Mouse (Mus musculus) granulocyte monocyte progenitor cell, adult 5-6 weeks (primary cell): ENCODE measurements around the gene Dppa3. TPM values are rescaled to one million over a fixed set of nuclear protein-coding genes. Genes with fewer than 3 reads are reported as not detected.

Experiments
- ATAC-seq: replicated peaks from 2 replicates; pipeline ENCODE4 v1.8.0; 2016; ENCODE audit warnings: mild to moderate bottlenecking, moderate TSS enrichment, inconsistent platforms; ENCODE audit not compliant: poor library complexity, severe bottlenecking
- total RNA-seq, 2 experiments: library from RNA; stranded (forward) in 1 of 2; stranded (reverse) in 1 of 2; fragments of 200-712, 200-1000 nt in 1 of 2; fragments of >200 nt in 1 of 2; fragmentation: Nextera tagmentation in 1 of 2; gene quantifications; 2 replicates each; pipeline ENCODE4 v1.2.3; 2014 to 2017

The Dppa3 gene
- total RNA-seq, 2 experiments from 2014 or later = not detected

DNA sequence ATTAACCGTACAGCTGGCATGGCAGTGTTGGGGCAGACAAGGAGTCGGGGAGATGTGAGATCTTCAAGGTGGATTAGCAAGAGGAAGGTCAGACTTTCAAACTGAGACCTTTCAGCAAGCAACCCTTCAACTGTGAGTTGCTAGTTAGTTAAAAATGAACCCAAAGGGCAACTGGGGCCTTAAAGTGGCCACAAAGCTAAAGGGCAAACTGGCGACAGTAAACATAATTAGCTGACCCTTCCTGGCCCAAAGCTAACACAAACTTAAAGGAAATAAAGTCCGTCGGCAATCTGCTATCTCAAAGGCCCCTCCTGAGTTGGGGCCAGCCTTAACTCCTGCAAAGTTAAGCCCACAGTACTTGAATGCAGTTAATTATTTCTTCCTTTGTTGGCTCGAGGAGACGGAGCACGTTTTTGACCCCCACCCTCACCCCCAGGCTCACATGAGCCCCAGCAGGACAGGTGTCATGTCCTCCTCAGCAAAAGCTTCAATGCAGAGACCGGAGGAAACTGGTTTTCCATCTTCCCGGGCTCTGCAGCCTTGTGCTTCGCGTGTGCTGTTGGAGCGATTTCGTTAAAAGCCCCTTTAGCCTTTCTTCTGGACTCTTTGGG lies 37.5 kb downstream of the Dppa3 start:
- ATAC-seq = no peak

DNA sequence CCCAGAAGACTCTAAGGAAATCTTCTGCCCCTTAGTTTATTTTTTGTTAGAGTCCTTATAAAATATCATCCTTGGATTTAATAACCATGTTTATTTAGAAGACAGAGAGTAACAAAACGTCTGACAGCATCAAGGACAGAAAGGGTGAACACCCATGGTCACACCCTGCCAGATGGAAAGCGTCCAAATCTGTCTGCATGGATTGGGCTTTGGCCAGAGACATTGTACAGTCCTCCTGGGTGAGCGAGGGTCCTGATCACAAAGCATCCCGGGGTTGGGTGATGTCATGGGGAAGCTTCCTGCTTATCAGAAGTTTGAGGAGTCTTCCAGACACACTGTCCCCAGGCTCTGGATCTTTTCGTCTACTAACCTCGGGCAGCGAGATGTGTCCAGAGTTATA lies 39.7 kb downstream of the Dppa3 start:
- ATAC-seq = no peak

DNA sequence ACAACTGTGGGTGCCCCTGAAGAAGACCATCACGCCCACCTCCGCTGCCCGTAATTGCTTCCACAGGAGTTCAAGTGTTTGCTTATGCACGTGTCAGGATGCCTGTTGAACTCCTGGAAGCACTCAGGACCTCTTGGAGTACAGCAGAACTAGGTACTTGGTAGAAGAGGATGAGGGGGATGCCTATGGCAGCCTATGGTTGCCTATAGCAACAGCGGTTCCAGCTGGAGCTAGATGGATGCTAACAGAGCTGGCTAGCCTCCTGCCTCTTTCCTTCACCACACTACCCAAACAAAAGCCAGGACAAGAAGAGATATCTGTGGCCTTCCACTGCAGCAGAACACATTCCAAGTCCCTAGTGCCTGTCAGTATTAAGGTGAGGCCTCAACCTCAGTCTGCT lies 41.5 kb downstream of the Dppa3 start:
- no peak for ATAC-seq

DNA sequence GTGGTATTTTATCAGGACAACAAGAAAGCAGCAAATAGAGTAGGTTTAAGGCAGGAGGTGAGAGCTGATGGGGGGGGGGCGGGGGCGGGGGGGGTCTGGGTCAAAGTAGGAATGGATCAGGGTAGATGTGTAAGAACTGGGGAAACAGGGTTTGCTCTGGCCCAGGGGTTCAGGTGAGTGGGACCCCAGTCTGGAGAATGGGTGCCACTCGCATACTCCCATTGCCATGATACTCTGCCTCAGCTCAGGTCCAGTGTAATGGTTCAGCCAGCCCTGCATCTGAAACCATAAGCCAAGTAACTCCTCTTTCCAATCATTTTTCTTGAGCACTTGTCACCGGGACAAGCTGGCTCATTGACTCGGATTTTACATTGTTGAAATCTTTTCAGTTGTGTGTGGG lies 42.6 kb downstream of the Dppa3 start:
- no peak for ATAC-seq

DNA sequence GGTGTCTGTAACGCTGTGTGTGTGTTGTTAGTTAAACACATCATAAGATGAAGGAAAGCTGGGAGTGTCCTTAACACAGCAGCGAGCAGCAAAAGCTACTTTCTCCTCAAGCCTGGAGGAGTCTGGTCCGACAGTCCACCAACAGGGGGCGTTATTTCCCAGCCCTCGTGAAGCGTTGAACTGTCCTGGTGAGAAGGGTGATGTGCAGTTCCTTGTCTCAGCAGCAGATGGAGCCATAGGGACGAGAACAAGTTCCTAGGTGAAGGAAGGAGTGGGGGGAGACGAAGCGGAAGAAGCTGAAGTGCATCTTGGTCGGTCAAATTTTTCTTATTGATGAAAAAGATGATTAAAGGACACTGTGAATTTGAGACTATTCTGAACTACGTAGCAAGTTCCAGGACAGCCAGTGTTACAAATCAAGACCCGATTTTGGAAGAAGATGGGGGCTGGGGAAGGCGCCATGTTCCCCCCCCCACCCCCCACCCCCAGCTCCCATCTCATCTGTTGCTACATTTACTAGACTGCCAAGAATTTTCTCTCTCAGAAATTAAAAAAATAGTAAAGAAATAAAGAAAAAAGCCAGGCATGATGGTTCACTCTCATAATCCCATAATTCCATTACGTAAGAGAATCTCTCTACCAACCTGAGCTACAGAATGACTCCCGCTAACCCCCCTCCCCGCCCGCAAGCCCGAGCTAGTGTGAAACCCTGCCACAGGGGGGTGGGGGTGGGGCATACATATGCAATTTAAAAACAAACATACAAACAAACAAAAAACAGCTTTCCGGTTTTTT lies 43.4 kb downstream of the Dppa3 start:
- ATAC-seq = peak; percentile 100

DNA sequence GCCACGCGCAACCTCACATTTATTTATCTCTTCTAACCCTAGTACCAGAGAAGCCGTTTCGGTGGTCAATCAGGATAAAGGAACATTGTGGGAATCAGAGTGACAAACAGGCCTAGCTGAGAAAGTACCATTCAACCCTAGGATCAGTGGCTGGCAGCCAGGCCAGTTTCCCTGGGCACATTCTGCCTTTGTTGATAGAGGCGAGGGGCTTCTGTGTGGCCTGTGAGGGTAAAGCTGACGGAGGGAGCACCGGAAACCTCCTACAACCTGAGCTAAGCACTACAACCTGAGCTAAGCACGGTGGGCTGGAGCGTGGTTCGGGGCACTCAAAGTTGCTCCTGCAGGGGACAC lies 44.0 kb downstream of the Dppa3 start:
- ATAC-seq = no peak

DNA sequence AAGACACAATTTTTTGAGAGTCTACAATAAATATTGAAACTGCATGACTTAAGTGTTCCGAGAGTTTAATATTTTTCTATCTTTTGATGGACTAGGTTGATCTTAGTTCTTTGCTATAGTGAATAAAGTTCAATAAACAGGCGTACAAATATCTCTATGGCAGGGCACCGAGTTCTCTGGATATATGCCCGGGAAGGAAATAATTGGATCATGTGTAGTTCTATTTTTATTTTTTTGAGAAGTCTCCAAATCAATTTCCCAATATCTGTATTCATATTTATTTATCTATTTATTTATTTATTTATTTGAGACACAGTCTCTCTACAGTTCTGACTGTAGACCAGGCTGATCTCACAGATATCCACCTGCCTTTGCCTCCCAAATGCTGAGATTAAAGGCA lies 44.6 kb downstream of the Dppa3 start:
- no peak for ATAC-seq

DNA sequence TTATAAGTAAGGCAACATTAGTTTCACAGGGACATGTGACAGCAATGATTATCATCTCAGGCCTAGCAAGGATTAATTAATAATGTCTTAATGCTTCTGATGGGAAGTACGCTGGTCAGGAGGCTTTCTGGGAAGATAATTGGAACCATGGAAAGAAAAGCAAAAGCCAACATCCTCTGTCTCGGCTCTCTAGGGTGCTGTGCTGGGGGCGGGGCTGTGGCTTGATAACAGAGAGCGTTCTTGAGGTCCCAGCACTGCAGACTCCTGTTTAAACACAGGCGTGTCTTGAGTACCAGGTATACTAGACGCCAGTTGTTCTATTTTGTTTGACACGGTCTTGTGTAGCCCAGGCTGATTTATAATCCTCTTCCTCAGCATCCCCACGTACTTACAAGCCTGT lies 46.5 kb downstream of the Dppa3 start:
- ATAC-seq = no peak

Other genes with a start within 250 kb of the Dppa3 start
- not detected in 2 replicates for gene Rimklb, start 127.6 kb upstream of the Dppa3 start, total RNA-seq (2014; fragmentation: Nextera tagmentation)
- gene Rimklb, start 127.6 kb upstream of the Dppa3 start, total RNA-seq (2017) = not detected in 2 replicates
- not detected in 2 replicates for gene Mfap5, start 120.6 kb upstream of the Dppa3 start, total RNA-seq (2014; fragmentation: Nextera tagmentation)
- not detected in 2 replicates for gene Mfap5, start 120.6 kb upstream of the Dppa3 start, total RNA-seq (2017)
- gene Aicda, start 72.6 kb upstream of the Dppa3 start, total RNA-seq (2014; fragmentation: Nextera tagmentation) = not detected in 2 replicates
- gene Aicda, start 72.6 kb upstream of the Dppa3 start, total RNA-seq (2017) = not detected in 2 replicates
- gene Apobec1, start 24.0 kb upstream of the Dppa3 start, total RNA-seq (2014; fragmentation: Nextera tagmentation) = 17.0 and 28.1 TPM in 2 replicates
- gene Apobec1, start 24.0 kb upstream of the Dppa3 start, total RNA-seq (2017) = 11.9 and 15.3 TPM in 2 replicates
- 3.5 and 3.8 TPM in 2 replicates for gene Gdf3, start 16.3 kb upstream of the Dppa3 start, total RNA-seq (2014; fragmentation: Nextera tagmentation)
- 5.1 and 6.1 TPM in 2 replicates for gene Gdf3, start 16.3 kb upstream of the Dppa3 start, total RNA-seq (2017)
- not detected in 2 replicates for gene Nanog, start 81.1 kb downstream of the Dppa3 start, total RNA-seq (2014; fragmentation: Nextera tagmentation)
- not detected in 2 replicates for gene Nanog, start 81.1 kb downstream of the Dppa3 start, total RNA-seq (2017)
- gene Slc2a3, start 175.2 kb downstream of the Dppa3 start, total RNA-seq (2014; fragmentation: Nextera tagmentation) = 4.7 and 6.5 TPM in 2 replicates
- gene Slc2a3, start 175.2 kb downstream of the Dppa3 start, total RNA-seq (2017) = 8.4 and 8.8 TPM in 2 replicates
- gene Foxj2, start 193.5 kb downstream of the Dppa3 start, total RNA-seq (2014; fragmentation: Nextera tagmentation) = 5.2 and 8.1 TPM in 2 replicates
- gene Foxj2, start 193.5 kb downstream of the Dppa3 start, total RNA-seq (2017) = 1.6 and 3.5 TPM in 2 replicates
- gene C3ar1, start 229.8 kb downstream of the Dppa3 start, total RNA-seq (2014; fragmentation: Nextera tagmentation) = not detected in 2 replicates
- gene C3ar1, start 229.8 kb downstream of the Dppa3 start, total RNA-seq (2017) = 0.04 and 0.10 TPM in 2 replicates
- 24.8 and 26.1 TPM in 2 replicates for gene Necap1, start 248.1 kb downstream of the Dppa3 start, total RNA-seq (2014; fragmentation: Nextera tagmentation)
- gene Necap1, start 248.1 kb downstream of the Dppa3 start, total RNA-seq (2017) = 14.3 and 25.7 TPM in 2 replicates